Mouse (Mus musculus) CD4-positive, CD25-positive, alpha-beta regulatory T cell, adult 2 months (primary cell): ENCODE measurements around the gene Cxcl9.
A peak's percentile ranks its signal among the peaks of the same experiment; 100 is the strongest.

Experiments
- DNase-seq: peaks from one replicate; pipeline ENCODE4 v3.0.0-alpha.2; 2012; ENCODE audit warnings: low read depth, low spot score

The Cxcl9 gene

DNA sequence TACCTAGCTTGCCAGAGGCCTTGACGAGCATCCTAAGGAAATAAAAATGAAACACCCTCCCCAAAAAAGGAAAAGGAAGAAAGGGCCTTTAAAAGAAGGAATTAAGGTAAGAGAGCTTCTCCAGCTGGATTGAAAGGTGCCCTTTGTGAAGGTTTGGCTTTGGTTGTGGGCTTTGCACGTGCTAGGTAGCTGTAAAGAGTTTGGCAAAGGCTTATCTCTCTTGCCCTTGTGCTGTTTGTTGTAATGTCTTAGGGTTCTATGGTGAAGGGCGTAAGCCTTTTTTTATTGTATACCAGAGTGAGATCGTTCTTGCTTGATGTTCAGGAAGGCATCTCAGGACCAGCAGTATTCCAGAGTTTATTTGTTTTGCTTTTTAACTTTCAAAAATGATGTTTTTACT lies 12.7 kb upstream of the Cxcl9 start:
- no peak for DNase-seq

GRCm38 (mm10) chr5:92336743-92337142 lies 8.9 kb upstream of the Cxcl9 start:
- no peak for DNase-seq

DNA sequence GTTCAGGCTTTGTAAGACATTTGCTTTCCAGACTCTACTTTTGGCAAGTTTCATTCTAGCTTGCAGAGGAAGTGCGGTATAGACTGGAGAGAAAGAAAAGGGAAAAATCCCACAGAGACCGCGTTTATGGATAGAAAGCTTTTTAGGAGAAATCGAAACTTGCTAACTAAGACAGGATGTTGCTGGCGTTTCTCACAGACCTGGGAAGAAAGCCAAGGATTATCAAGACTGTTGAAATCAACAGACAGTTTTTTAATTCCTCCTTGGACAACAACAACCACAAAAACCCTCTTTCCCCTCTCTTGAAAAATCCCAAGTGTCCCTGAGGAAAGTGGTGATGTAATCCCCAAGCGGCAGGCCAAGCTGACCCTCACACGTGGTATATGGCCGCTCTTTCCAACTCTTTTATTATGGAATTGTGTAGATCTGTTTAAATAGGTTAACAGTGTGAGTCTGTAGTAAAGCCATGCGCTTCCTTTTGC lies 4.5 kb upstream of the Cxcl9 start:
- DNase-seq: no peak

DNA sequence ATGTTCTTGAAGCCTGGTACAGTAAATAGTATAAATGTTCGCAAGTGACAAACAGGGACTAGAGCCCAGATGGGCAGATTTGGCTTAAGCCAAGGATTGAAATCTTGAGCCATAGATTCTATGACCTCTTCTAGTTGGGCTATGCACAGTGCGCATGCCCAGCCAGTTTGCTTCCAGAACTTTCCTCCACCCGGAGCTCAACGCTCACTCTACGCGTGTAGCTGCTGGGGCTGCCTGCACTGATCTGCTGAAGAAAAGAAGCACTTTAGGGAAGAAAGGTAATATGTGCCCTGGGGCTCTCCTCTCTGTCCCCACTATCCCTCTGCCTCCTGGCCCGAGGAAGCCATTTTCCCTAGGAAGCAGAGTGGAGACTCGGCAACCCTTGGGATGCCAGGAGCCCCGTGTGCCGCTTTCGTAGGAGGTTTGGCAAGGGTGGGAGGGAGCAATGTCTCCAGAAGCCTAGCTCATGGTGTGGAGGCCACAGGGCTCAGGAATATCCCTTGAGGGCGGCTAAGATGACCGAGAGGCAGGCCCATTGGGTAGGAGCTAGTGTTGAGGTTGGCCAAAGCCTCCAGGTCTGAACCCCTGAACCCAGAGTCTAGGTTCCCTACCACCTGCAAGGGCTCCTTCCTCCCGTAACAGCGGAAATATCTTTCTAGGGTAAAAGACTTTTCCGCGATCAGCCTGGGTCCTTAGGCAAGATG lies 3.9 kb upstream of the Cxcl9 start, which contains the start of gene Art3:
Gene Art3, plus strand, starts transcription at position 193 of the 704 bp plus-strand sequence.
- no peak for DNase-seq

DNA sequence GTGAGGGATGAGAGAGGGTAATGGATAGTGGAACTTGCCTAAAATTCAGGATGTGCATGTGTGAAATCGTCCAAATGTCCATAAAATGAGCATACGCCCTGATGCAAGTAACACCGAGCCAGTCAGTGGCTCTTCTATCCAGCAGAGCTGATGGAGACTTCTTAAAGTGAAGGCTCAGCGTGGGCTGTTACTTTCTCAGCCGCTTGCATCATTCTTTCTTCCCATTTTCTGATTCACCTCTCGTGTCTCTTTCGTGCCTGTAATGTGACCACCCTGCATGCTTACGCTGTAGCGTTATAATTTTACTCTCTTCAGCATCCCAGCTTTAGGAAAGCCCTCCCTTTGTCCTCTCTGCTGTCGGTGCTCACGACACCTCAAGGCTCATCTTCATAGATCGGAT lies 3.2 kb upstream of the Cxcl9 start:
- no peak for DNase-seq

DNA sequence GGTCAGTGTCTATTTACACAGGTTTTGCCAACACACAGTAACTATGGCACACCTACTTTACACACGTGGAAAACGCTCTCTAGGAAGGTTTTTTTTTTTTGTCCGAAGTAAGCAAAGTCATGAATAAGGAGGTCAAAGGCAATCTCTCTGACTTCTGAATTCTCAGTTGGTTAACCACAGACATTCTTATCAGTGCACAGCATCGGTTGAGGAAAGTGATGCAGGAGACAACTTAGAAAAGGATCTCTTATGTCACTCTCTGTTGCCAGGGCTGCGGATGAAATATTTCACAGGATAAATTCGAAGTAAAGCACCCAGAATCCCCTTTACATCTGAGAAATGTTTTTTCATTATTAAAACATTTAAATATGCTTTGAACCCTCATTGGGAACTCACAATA lies 512 bp downstream of the Cxcl9 start:
- DNase-seq: peak; percentile 32

GRCm38 (mm10) chr5:92323264-92323663 lies 4.6 kb downstream of the Cxcl9 start:
- no peak for DNase-seq

DNA sequence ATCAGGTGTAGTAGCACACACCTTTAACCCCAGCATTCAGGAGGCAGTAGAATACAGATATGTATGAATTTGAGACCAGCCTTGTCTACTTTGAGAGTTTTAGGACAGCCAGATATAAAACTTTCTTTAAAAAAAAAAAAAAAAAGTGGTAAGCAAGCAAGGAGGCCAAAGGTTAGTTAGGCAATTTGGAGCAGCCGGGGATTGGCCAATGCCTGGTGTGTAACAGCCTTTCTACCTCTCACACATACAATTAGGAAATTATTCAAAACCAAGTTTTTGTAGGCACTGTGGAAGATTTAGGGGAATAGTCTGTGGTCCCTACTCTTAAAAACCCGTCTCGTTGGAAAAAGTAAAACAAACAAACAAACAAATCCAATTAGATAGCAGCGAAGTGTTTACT lies 5.3 kb downstream of the Cxcl9 start:
- DNase-seq: no peak

- no peak for DNase-seq
Measured at GRCm38 (mm10) chr5:92321631-92322400, 6.1 kb downstream of the Cxcl9 start.

DNA sequence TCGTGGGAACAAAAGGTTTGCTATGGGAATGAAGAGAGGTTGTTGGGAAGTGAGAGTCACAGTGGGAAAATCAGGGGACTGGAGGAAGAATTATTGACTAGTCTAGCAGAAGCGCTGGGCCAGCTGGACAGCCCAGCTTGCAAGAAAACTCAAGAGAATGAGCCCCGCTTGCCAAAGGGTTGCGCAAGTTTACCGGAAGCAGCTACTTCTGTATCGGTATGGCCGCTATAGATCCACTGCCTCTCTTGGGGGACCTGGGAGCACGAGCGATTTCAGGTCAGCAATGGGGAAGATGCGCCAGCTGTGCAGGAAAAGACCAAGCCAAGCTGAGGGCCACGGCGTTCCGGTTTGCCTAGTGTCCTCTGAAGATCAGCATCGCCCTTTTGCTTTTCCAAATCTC lies 9.3 kb downstream of the Cxcl9 start:
- DNase-seq: no peak

- DNase-seq: no peak
Measured at GRCm38 (mm10) chr5:92318119-92318518, 9.8 kb downstream of the Cxcl9 start.

GRCm38 (mm10) chr5:92313776-92314175 lies 14.1 kb downstream of the Cxcl9 start:
- no peak for DNase-seq

DNA sequence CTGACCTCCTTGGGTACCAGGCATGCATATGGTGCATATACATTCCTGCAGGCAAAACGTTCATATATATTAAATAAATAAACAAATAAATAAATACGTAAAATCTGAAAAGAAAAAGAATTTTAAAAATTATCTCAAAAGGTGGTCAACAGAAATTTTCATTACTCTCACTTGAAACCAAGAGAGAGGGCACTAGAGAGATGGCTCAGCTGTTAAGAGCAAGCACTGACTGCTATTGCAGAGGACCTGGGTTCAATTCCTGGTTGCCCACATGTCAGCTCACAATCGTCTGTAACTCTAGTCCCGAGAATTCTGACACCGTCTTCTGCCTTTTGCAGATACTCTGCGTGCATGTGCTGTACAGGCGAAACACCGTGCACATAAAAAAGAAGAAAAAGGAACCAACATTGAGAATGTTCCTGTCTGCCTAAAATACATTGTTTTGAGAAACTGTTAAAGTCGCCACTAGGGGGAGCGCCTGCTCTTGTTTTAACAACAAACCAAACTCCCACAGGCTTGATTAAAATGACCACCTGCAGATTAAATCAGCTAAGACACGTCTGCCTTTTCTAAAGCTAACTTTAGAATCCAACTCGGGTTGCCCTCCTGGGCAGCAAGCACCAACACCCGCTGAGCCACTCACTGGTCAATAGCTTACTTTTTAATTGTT lies 15.7 kb downstream of the Cxcl9 start:
- peak; percentile 91 for DNase-seq

GRCm38 (mm10) chr5:92309681-92310511 lies 18.0 kb downstream of the Cxcl9 start, which contains the start of gene Sdad1:
TSS of gene Sdad1 (minus strand) at chr5:92310479.
- DNase-seq: peak; percentile 96

DNA sequence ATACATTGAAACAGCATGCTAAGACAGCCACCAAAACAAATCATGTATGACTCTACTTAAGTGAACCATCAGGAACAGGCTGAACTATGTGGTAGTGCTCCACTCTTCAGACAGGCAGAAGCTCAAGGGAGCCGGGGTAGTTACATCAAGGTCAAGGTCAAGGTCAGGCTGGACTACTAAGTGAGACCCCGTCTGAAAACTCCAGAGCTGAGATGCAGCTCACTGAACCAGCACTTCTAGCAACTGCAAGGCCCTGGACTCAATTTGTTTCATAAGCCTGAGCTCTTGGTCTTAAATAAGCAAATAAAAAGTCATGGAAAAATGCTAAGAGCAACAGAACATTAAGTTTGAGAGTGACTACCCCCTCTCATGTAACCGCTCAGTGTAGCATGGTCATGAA lies 23.6 kb downstream of the Cxcl9 start:
- DNase-seq: no peak

GRCm38 (mm10) chr5:92302149-92302840 lies 25.6 kb downstream of the Cxcl9 start:
- DNase-seq: no peak

GRCm38 (mm10) chr5:92294525-92294924 lies 33.4 kb downstream of the Cxcl9 start:
- no peak for DNase-seq

- no peak for DNase-seq
Measured at GRCm38 (mm10) chr5:92291652-92292414, 36.0 kb downstream of the Cxcl9 start.

DNA sequence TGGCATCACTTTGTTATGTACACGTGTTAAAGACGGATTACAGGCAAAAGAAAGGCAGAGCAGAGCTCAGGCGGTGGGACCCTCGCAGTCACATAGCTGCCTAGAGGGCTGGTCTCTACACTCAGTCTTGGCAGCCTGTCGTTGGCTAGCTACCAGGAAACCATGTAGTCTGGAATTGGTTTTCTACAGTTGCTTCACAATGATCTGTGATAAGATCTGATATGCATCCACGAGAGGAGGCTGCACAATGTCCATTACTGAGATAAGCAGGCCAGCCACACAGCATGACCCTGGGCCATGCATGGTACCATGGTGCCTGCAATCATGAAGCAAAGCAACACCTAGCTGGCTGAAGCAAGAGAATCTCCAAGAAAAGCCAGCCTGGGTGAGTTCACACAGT lies 40.0 kb downstream of the Cxcl9 start:
- no peak for DNase-seq

DNA sequence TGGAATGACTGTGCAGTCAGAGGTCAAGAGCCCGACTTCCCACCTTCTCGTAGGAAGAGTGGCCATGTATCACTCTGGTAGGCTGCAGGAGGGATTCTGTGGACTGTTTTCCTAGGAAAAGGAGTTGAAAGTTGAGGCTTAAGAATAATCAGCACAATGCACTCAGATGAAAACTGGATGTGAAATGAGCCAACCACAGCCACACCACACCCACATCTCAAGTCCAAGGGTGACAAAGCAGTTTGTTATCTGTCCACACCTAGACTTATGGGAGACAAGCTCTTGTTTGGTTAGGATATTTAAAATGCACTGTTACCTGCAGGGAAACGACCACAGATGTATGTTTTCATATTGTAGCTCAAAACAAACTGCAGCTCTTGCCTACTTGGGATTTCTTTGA lies 44.8 kb downstream of the Cxcl9 start:
- DNase-seq: no peak
